ENCODE assay signal across 9 mouse cellular contexts in the genomic region with DNA sequence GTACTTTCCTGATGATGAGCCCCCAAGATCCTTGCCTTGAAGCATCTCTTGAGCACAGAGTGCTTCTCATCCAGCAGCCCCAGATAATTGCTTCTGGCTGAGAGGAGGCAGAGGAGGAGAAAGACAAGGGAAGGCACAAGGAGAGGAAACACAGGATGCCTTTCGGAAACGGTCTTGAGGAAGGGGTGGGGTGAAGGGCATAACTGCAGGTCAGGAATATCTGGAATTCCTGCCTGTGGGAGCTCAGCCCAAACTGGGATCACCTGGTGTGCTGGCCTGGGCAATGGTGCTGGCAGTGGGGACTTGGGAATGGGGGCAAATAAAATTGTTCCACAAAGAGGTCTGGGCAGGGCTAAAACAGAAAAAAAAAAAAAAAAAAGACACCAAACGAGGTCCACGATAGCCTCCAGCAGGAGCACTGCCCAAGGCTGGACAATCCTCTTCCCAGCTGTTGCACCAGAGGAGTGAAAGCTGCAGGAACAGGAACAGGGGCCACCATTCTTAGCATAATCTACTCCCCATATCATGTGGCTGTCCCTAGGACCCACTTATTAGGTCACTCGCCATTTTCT. TPM values are rescaled to one million over a fixed set of nuclear protein-coding genes. Genes with fewer than 3 reads are reported as not detected.
DNase-seq lines count a peak whose midpoint lies in the region; ATAC-seq and TF ChIP-seq lines count a peak whose summit lies in the region.
"Had no signal": no experiment of that assay in that cellular context is flagged by ENCODE, and none has a peak within 500 bp of the region (broad histone marks: within the 10 kb centered on the region; RNA-seq: fewer than 3 reads in every experiment).

No protein-coding gene starts in this region.

- no peak for ATAC-seq in midbrain, embryonic 13.5 days
- ATAC-seq in midbrain, postnatal 0 days (ENCODE audit: low FRiP score): no peak
- ATAC-seq in embryonic facial prominence, embryonic 15.5 days (ENCODE audit: insufficient number of reproducible peaks, low FRiP score, low TSS enrichment, low read depth): no peak
- ATAC-seq in stomach, embryonic 16.5 days (ENCODE audit: insufficient read depth, low FRiP score): no peak

- H3K27ac ChIP-seq in kidney, adult 2 months (ENCODE audit: insufficient read depth, low read depth, low read length): peak overlapping the region; percentile 69
- H3K27ac ChIP-seq in midbrain, embryonic 13.5 days: 0 out of 2 replicates have a peak overlapping the region, but pooled peaks have one; percentile 16
- H3K27ac ChIP-seq in midbrain, postnatal 0 days (ENCODE audit: low read depth, low read length): no peak overlapping the region
- H3K27ac ChIP-seq in embryonic facial prominence, embryonic 15.5 days (replicated peaks): peak overlapping the region; percentile 13
- peak overlapping the region; percentile 9; the same call in 1 of the 2 replicates for H3K27ac ChIP-seq in stomach, embryonic 16.5 days (ENCODE audit: low read length)
- H3K27ac ChIP-seq: macrophage had no signal

- TF ChIP-seq CTCF in kidney, adult 2 months (conservative IDR thresholded peaks at IDR 0.05; ENCODE audit: insufficient read depth, insufficient read length, low read depth, low read length): no peak
- TF ChIP-seq CTCF in midbrain, postnatal 0 days (IDR thresholded peaks at IDR 0.05): no peak

- TF ChIP-seq POLR2A in kidney, adult 2 months (IDR thresholded peaks at IDR 0.05; ENCODE audit: low read depth, low read length): no peak

- peak overlapping the region; percentile 20; the same call in 1 of the 2 replicates for H3K4me3 ChIP-seq in kidney, adult 2 months (ENCODE audit: insufficient read depth, low read depth, low read length)
- H3K4me3 ChIP-seq in midbrain, embryonic 13.5 days (replicated peaks): no peak overlapping the region
- no peak overlapping the region for H3K4me3 ChIP-seq in midbrain, postnatal 0 days (ENCODE audit: low read depth, low read length)
- no peak overlapping the region for H3K4me3 ChIP-seq in embryonic facial prominence, embryonic 15.5 days (replicated peaks)
- H3K4me3 ChIP-seq in stomach, embryonic 16.5 days (replicated peaks; ENCODE audit: low read length): no peak overlapping the region

- peaks cover 15% of the 10 kb centered on the region for H3K4me1 ChIP-seq in kidney, adult 2 months (ENCODE audit: control insufficient read depth, insufficient read depth, low read length)
- H3K4me1 ChIP-seq in midbrain, embryonic 13.5 days (replicated peaks): peaks cover 36% of the 10 kb centered on the region
- peaks cover 9% of the 10 kb centered on the region; the same call in 1 of the 2 replicates for H3K4me1 ChIP-seq in midbrain, postnatal 0 days (ENCODE audit: insufficient read depth, low read length)
- H3K4me1 ChIP-seq in embryonic facial prominence, embryonic 15.5 days: peaks cover 30% of the 10 kb centered on the region
- peaks cover 27% of the 10 kb centered on the region for H3K4me1 ChIP-seq in stomach, embryonic 16.5 days (ENCODE audit: control insufficient read depth, insufficient read depth, low read length)

- no peak overlapping the region for H3K4me2 ChIP-seq in midbrain, embryonic 13.5 days (replicated peaks)
- H3K4me2 ChIP-seq in midbrain, postnatal 0 days (ENCODE audit: low read depth, low read length, poor library complexity, severe bottlenecking): no peak overlapping the region
- no peak overlapping the region for H3K4me2 ChIP-seq in embryonic facial prominence, embryonic 15.5 days (replicated peaks)
- H3K4me2 ChIP-seq in stomach, embryonic 16.5 days (ENCODE audit: low read depth, low read length): no peak overlapping the region

- H3K9me3 ChIP-seq in midbrain, embryonic 13.5 days: no peaks in the 10 kb centered on the region
- H3K9me3 ChIP-seq in midbrain, postnatal 0 days (ENCODE audit: low read length): no peaks in the 10 kb centered on the region
- no peaks in the 10 kb centered on the region for H3K9me3 ChIP-seq in embryonic facial prominence, embryonic 15.5 days (replicated peaks)
- H3K9me3 ChIP-seq in stomach, embryonic 16.5 days (replicated peaks; ENCODE audit: control insufficient read depth, low read length): no peaks in the 10 kb centered on the region

- no peaks in the 10 kb centered on the region for H3K27me3 ChIP-seq in kidney, adult 2 months (replicated peaks; ENCODE audit: control insufficient read depth, insufficient read depth, low read length)
- no peaks in the 10 kb centered on the region for H3K27me3 ChIP-seq in midbrain, embryonic 13.5 days
- no peaks in the 10 kb centered on the region for H3K27me3 ChIP-seq in midbrain, postnatal 0 days (ENCODE audit: insufficient read depth, low read length)
- H3K27me3 ChIP-seq in embryonic facial prominence, embryonic 15.5 days: no peaks in the 10 kb centered on the region
- no peaks in the 10 kb centered on the region for H3K27me3 ChIP-seq in stomach, embryonic 16.5 days (ENCODE audit: control insufficient read depth, insufficient read depth, low read length)

- DNase-seq in kidney, adult 2 months: peak; percentile 51
- no peak for DNase-seq in kidney, postnatal 10 days
- no peak for DNase-seq in midbrain, postnatal 0 days (ENCODE audit: low spot score)
- DNase-seq in cerebellum, adult 11 months: no peak
- DNase-seq: cerebellum, postnatal 14 days had no signal

- no peak overlapping the region for H3K9ac ChIP-seq in midbrain, embryonic 13.5 days (replicated peaks)
- H3K9ac ChIP-seq in midbrain, postnatal 0 days (replicated peaks; ENCODE audit: low read length, poor library complexity, severe bottlenecking): no peak overlapping the region
- H3K9ac ChIP-seq in embryonic facial prominence, embryonic 15.5 days: no peak overlapping the region; the same call in 1 of the 2 replicates
- no peak overlapping the region for H3K9ac ChIP-seq in stomach, embryonic 16.5 days (ENCODE audit: low read length)

- H3K36me3 ChIP-seq in kidney, adult 2 months (ENCODE audit: control insufficient read depth, insufficient read depth, low read length): no peaks in the 10 kb centered on the region
- H3K36me3 ChIP-seq in midbrain, embryonic 13.5 days: no peaks in the 10 kb centered on the region
- H3K36me3 ChIP-seq in midbrain, postnatal 0 days (ENCODE audit: insufficient read depth, low read length): no peaks in the 10 kb centered on the region
- no peaks in the 10 kb centered on the region for H3K36me3 ChIP-seq in embryonic facial prominence, embryonic 15.5 days
- H3K36me3 ChIP-seq in stomach, embryonic 16.5 days (ENCODE audit: control insufficient read depth, insufficient read depth, low read length): no peaks in the 10 kb centered on the region

- WGBS in kidney, adult 2 months: 44% methylated on average over 5 of the region's 5 CpGs
- WGBS in midbrain, embryonic 13.5 days: 68% methylated on average over 4 of the region's 5 CpGs
- 52% methylated on average over 5 of the region's 5 CpGs for WGBS in midbrain, postnatal 0 days
- WGBS in embryonic facial prominence, embryonic 15.5 days: 31% methylated on average over 5 of the region's 5 CpGs
- WGBS in stomach, embryonic 16.5 days: 43% methylated on average over 5 of the region's 5 CpGs

RNA-seq across cellular contexts. Expression of gene Pitpnm2, which starts 43.7 kb away (rescaled TPM):
- polyA plus RNA-seq in kidney, adult 2 months (2012; rRNA removed): 17.3 and 19.8 TPM in 2 replicates
- 6.6 and 7.7 TPM in 2 replicates for polyA plus RNA-seq in midbrain, embryonic 13.5 days (2015; fragmentation: Nextera tagmentation; extraction: Ambion mirVana)
- 48.1 and 66.2 TPM in 2 replicates for total RNA-seq in midbrain, postnatal 0 days (2014; rRNA removed)
- polyA plus RNA-seq in midbrain, postnatal 0 days (2015; fragmentation: Nextera tagmentation; extraction: Ambion mirVana): 8.6 and 10.1 TPM in 2 replicates
- 5.0 and 5.9 TPM in 2 replicates for polyA plus RNA-seq in embryonic facial prominence, embryonic 15.5 days (2015; fragmentation: Nextera tagmentation; extraction: Ambion mirVana)
- 2.4 and 2.6 TPM in 2 replicates for polyA plus RNA-seq in stomach, embryonic 16.5 days (2015; fragmentation: Nextera tagmentation; extraction: Ambion mirVana)
